9 mouse cellular contexts compared by ENCODE assay signal in genomic region chr8:79372521-79372920, GRCm38 (mm10). TPM values are rescaled to one million over a fixed set of nuclear protein-coding genes. Genes with fewer than 3 reads are reported as not detected.
DNase-seq lines count a peak whose midpoint lies in the region; ATAC-seq and TF ChIP-seq lines count a peak whose summit lies in the region.
"Had no signal": no experiment of that assay in that cellular context is flagged by ENCODE, and none has a peak within 500 bp of the region (broad histone marks: within the 10 kb centered on the region; RNA-seq: fewer than 3 reads in every experiment).

No protein-coding gene starts in this region.

- H3K9ac ChIP-seq in heart, embryonic 12.5 days, result no peak overlapping the region
- no peak overlapping the region for H3K9ac ChIP-seq in midbrain, embryonic 14.5 days (replicated peaks; ENCODE audit: low read length)
- H3K9ac ChIP-seq in midbrain, postnatal 0 days (replicated peaks; ENCODE audit: low read length, poor library complexity, severe bottlenecking), result no peak overlapping the region
- no peak overlapping the region for H3K9ac ChIP-seq in liver, embryonic 13.5 days
- no peak overlapping the region for H3K9ac ChIP-seq in hindbrain, postnatal 0 days (replicated peaks; ENCODE audit: low read length)

- peaks cover 42% of the 10 kb centered on the region for H3K4me1 ChIP-seq in heart, embryonic 12.5 days (replicated peaks)
- H3K4me1 ChIP-seq in midbrain, embryonic 14.5 days (ENCODE audit: control insufficient read depth, insufficient read depth, low read length), result no peaks in the 10 kb centered on the region
- no peaks in the 10 kb centered on the region for H3K4me1 ChIP-seq in midbrain, postnatal 0 days (ENCODE audit: insufficient read depth, low read length)
- H3K4me1 ChIP-seq in liver, embryonic 13.5 days (replicated peaks), result peaks cover 65% of the 10 kb centered on the region
- peaks cover 13% of the 10 kb centered on the region; the same call in 1 of the 2 replicates for H3K4me1 ChIP-seq in hindbrain, postnatal 0 days (ENCODE audit: insufficient read depth, low read length)

- peaks cover 43% of the 10 kb centered on the region for H3K36me3 ChIP-seq in heart, embryonic 12.5 days
- peaks cover 47% of the 10 kb centered on the region for H3K36me3 ChIP-seq in midbrain, embryonic 14.5 days (ENCODE audit: control insufficient read depth, insufficient read depth, low read length)
- peaks cover 30% of the 10 kb centered on the region for H3K36me3 ChIP-seq in midbrain, postnatal 0 days (ENCODE audit: insufficient read depth, low read length)
- H3K36me3 ChIP-seq in liver, embryonic 13.5 days, result 0 out of 2 replicates have a peak, but pooled peaks cover 3% of the 10 kb centered on the region
- peaks cover 23% of the 10 kb centered on the region; the same call in 1 of the 2 replicates for H3K36me3 ChIP-seq in hindbrain, postnatal 0 days (ENCODE audit: insufficient read depth, low read length)

- ATAC-seq in heart, embryonic 12.5 days (ENCODE audit: insufficient number of reproducible peaks, low FRiP score), result no peak
- 0 out of 2 replicates have a peak, but pooled peaks have one; percentile 22 for ATAC-seq in midbrain, embryonic 14.5 days (ENCODE audit: low FRiP score, low TSS enrichment)
- ATAC-seq in midbrain, postnatal 0 days (ENCODE audit: low FRiP score), result no peak
- no peak for ATAC-seq in liver, embryonic 13.5 days (ENCODE audit: low read depth)
- ATAC-seq in hindbrain, postnatal 0 days, result no peak

- peak; percentile 55 to 68 for DNase-seq in heart, adult 18-20 months
- no peak for DNase-seq in midbrain, embryonic 14.5 days
- no peak for DNase-seq in midbrain, postnatal 0 days (ENCODE audit: low spot score)
- no peak for DNase-seq in liver, embryonic 13.5 days
- DNase-seq in yolk sac, embryonic 10.5 days (ENCODE audit: low spot score), result peak; percentile 73
- no peak for DNase-seq in hindbrain, postnatal 0 days (ENCODE audit: low spot score)
- DNase-seq in urinary bladder, postnatal 4 days (ENCODE audit: low spot score in 2 of 2), result no peak

- no peak for TF ChIP-seq CTCF in midbrain, postnatal 0 days (IDR thresholded peaks at IDR 0.05)
- TF ChIP-seq CTCF in hindbrain, postnatal 0 days (IDR thresholded peaks at IDR 0.05; ENCODE audit: low read depth), result no peak

- H3K27ac ChIP-seq in heart, embryonic 12.5 days (ENCODE audit: poor library complexity, severe bottlenecking), result no peak overlapping the region
- H3K27ac ChIP-seq in midbrain, embryonic 14.5 days (replicated peaks; ENCODE audit: low read depth, low read length), result no peak overlapping the region
- H3K27ac ChIP-seq in midbrain, postnatal 0 days (ENCODE audit: low read depth, low read length), result no peak overlapping the region
- H3K27ac ChIP-seq in liver, embryonic 13.5 days, result no peak overlapping the region
- no peak overlapping the region for H3K27ac ChIP-seq in hindbrain, postnatal 0 days

- H3K4me3 ChIP-seq in heart, embryonic 12.5 days, result no peak overlapping the region
- no peak overlapping the region for H3K4me3 ChIP-seq in midbrain, embryonic 14.5 days (replicated peaks; ENCODE audit: low read depth, low read length)
- H3K4me3 ChIP-seq in midbrain, postnatal 0 days (ENCODE audit: low read depth, low read length), result no peak overlapping the region
- no peak overlapping the region for H3K4me3 ChIP-seq in liver, embryonic 13.5 days (replicated peaks)
- H3K4me3 ChIP-seq in hindbrain, postnatal 0 days (ENCODE audit: low read length), result no peak overlapping the region
- H3K4me3 ChIP-seq: myocyte had no signal

- WGBS in heart, embryonic 12.5 days, result 64% methylated on average over 9 of the region's 9 CpGs
- WGBS in midbrain, embryonic 14.5 days, result 79% methylated on average over 9 of the region's 9 CpGs
- 73% methylated on average over 9 of the region's 9 CpGs for WGBS in midbrain, postnatal 0 days
- WGBS in liver, embryonic 13.5 days (ENCODE audit: insufficient replicate concordance), result 63% methylated on average over 9 of the region's 9 CpGs
- 56% methylated on average over 9 of the region's 9 CpGs for WGBS in hindbrain, postnatal 0 days

- no peaks in the 10 kb centered on the region for H3K9me3 ChIP-seq in heart, embryonic 12.5 days (replicated peaks)
- H3K9me3 ChIP-seq in midbrain, embryonic 14.5 days (ENCODE audit: control insufficient read depth, low read length), result no peaks in the 10 kb centered on the region
- no peaks in the 10 kb centered on the region for H3K9me3 ChIP-seq in midbrain, postnatal 0 days (ENCODE audit: low read length)
- H3K9me3 ChIP-seq in liver, embryonic 13.5 days (replicated peaks), result no peaks in the 10 kb centered on the region
- no peaks in the 10 kb centered on the region for H3K9me3 ChIP-seq in hindbrain, postnatal 0 days (ENCODE audit: low read length)

- no peak overlapping the region for H3K4me2 ChIP-seq in heart, embryonic 12.5 days
- no peak overlapping the region for H3K4me2 ChIP-seq in midbrain, embryonic 14.5 days (ENCODE audit: low read length)
- H3K4me2 ChIP-seq in midbrain, postnatal 0 days (ENCODE audit: low read depth, low read length, poor library complexity, severe bottlenecking), result no peak overlapping the region
- H3K4me2 ChIP-seq in liver, embryonic 13.5 days, result peak overlapping the region; percentile 4; the same call in 1 of the 2 replicates
- no peak overlapping the region for H3K4me2 ChIP-seq in hindbrain, postnatal 0 days (ENCODE audit: low read depth, low read length)

- H3K27me3 ChIP-seq in heart, embryonic 12.5 days (replicated peaks), result no peaks in the 10 kb centered on the region
- H3K27me3 ChIP-seq in midbrain, embryonic 14.5 days (ENCODE audit: control insufficient read depth, insufficient read depth, low read length), result no peaks in the 10 kb centered on the region
- no peaks in the 10 kb centered on the region for H3K27me3 ChIP-seq in midbrain, postnatal 0 days (ENCODE audit: insufficient read depth, low read length)
- no peaks in the 10 kb centered on the region for H3K27me3 ChIP-seq in liver, embryonic 13.5 days
- H3K27me3 ChIP-seq in hindbrain, postnatal 0 days (ENCODE audit: insufficient read depth, low read length), result no peaks in the 10 kb centered on the region

RNA-seq across cellular contexts. Expression of gene Smad1, which starts 26.8 kb away (rescaled TPM):
- 10 to 100 TPM; 13.2 to 14.7 TPM for total RNA-seq in heart, adult 18-20 months (2021)
- 28.7 and 31.5 TPM in 2 replicates for polyA plus RNA-seq in heart, embryonic 12.5 days (2016; fragmentation: Nextera tagmentation; extraction: Ambion mirVana)
- 67.5 and 82.4 TPM in 2 replicates for polyA plus RNA-seq in midbrain, embryonic 14.5 days (2014; fragmentation: Nextera tagmentation; extraction: Ambion mirVana)
- total RNA-seq in midbrain, postnatal 0 days (2014; rRNA removed), result 75.6 and 78.8 TPM in 2 replicates
- polyA plus RNA-seq in midbrain, postnatal 0 days (2015; fragmentation: Nextera tagmentation; extraction: Ambion mirVana), result 49.1 and 52.5 TPM in 2 replicates
- 5.3 and 6.2 TPM in 2 replicates for polyA plus RNA-seq in liver, embryonic 13.5 days (2015; fragmentation: Nextera tagmentation; extraction: Ambion mirVana)
- 69.8 and 77.2 TPM in 2 replicates for total RNA-seq in hindbrain, postnatal 0 days (2014; rRNA removed)
- polyA plus RNA-seq in hindbrain, postnatal 0 days (2015; fragmentation: Nextera tagmentation; extraction: Ambion mirVana), result 49.1 and 50.1 TPM in 2 replicates

Comparison
In these comparisons a context has a peak if more than half of its experiments do, and no peak if none do; other contexts are left out.
1. DNase-seq: peak in heart, adult 18-20 months (2 of 2) and yolk sac, embryonic 10.5 days (single experiment); none in midbrain, embryonic 14.5 days (single experiment), midbrain, postnatal 0 days (single experiment), liver, embryonic 13.5 days (single experiment), hindbrain, postnatal 0 days (single experiment) and urinary bladder, postnatal 4 days (0 of 2).